In the genomic region with DNA sequence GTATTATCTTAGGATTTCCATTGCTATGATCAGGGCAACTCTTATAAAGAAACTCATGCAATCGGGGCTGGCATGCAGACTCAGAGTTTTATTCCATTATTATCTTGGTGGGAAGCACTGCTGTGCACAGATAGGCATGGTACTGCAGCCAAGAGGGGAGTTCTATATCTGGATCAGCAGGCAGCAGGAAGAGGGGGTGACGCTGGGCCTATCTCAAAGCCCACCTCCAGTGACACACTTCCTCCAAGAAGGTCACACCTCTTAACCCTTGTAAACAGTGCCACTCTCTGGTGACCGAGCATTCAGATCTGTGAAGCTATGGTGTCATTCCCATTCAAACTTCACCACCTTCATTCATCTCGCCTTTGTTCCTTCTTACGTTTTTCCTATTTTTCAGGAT, we compare ENCODE assay signal across 13 mouse cellular contexts.
A peak's percentile ranks its signal among the peaks of the same experiment; 100 is the strongest.
DNase-seq lines count a peak whose midpoint lies in the region; ATAC-seq lines count a peak whose summit lies in the region.
"Had no signal": no experiment of that assay in that cellular context is flagged by ENCODE, and none has a peak within 500 bp of the region (broad histone marks: within the 10 kb centered on the region; RNA-seq: fewer than 3 reads in every experiment).

No protein-coding gene starts in this region.

- H3K27ac ChIP-seq in heart, embryonic 11.5 days (ENCODE audit: low read depth, low read length) = no peak overlapping the region
- no peak overlapping the region for H3K27ac ChIP-seq in heart, embryonic 12.5 days (ENCODE audit: poor library complexity, severe bottlenecking)
- no peak overlapping the region for H3K27ac ChIP-seq in liver, embryonic 15.5 days (replicated peaks)
- H3K27ac ChIP-seq: neural tube, embryonic 12.5 days had no signal

- H3K4me1 ChIP-seq in heart, embryonic 11.5 days (ENCODE audit: control insufficient read depth, insufficient read depth, low read length) = 0 out of 2 replicates have a peak, but pooled peaks cover 3% of the 10 kb centered on the region
- H3K4me1 ChIP-seq in heart, embryonic 12.5 days (replicated peaks) = peaks cover 8% of the 10 kb centered on the region
- H3K4me1 ChIP-seq in liver, embryonic 15.5 days (replicated peaks) = no peaks in the 10 kb centered on the region
- H3K4me1 ChIP-seq: neural tube, embryonic 12.5 days had no signal

- peak; percentile 8 for DNase-seq in heart, adult 8-10 months (ENCODE audit: low spot score)
- no peak for DNase-seq in gastrocnemius, postnatal 14 days
- no peak for DNase-seq in urinary bladder, adult 2 months (ENCODE audit: low spot score)
- DNase-seq in left cerebral cortex, postnatal 14 days (ENCODE audit: low spot score in 2 of 2) = no peak
- DNase-seq: cerebellum, adult 18-20 months had no signal

- no peak overlapping the region for H3K4me3 ChIP-seq in heart, embryonic 11.5 days (ENCODE audit: low read depth, low read length)
- no peak overlapping the region for H3K4me3 ChIP-seq in heart, embryonic 12.5 days
- H3K4me3 ChIP-seq in liver, embryonic 15.5 days (replicated peaks) = no peak overlapping the region
- H3K4me3 ChIP-seq: erythroblast, embryonic 14.5 days; neural tube, embryonic 12.5 days had no signal

- H3K4me2 ChIP-seq in heart, embryonic 11.5 days = no peak overlapping the region
- H3K4me2 ChIP-seq in heart, embryonic 12.5 days = no peak overlapping the region
- H3K4me2 ChIP-seq in liver, embryonic 15.5 days = no peak overlapping the region
- H3K4me2 ChIP-seq: neural tube, embryonic 12.5 days had no signal

- H3K9ac ChIP-seq in heart, embryonic 11.5 days (ENCODE audit: low read depth, low read length) = no peak overlapping the region
- H3K9ac ChIP-seq in heart, embryonic 12.5 days = no peak overlapping the region
- no peak overlapping the region for H3K9ac ChIP-seq in liver, embryonic 15.5 days
- H3K9ac ChIP-seq: neural tube, embryonic 12.5 days had no signal

- H3K27me3 ChIP-seq in heart, embryonic 11.5 days (ENCODE audit: control insufficient read depth, insufficient read depth, low read length) = no peaks in the 10 kb centered on the region
- H3K27me3 ChIP-seq in heart, embryonic 12.5 days (replicated peaks) = no peaks in the 10 kb centered on the region
- H3K27me3 ChIP-seq in liver, embryonic 15.5 days = no peaks in the 10 kb centered on the region
- H3K27me3 ChIP-seq: neural tube, embryonic 12.5 days had no signal

- 39% methylated on average over 5 of the region's 5 CpGs for WGBS in heart, embryonic 11.5 days (ENCODE audit: insufficient replicate concordance)
- 46% methylated on average over 5 of the region's 5 CpGs for WGBS in heart, embryonic 12.5 days
- 33% methylated on average over 5 of the region's 5 CpGs for WGBS in liver, embryonic 15.5 days (ENCODE audit: insufficient replicate concordance)

- intact Hi-C loops in gastrocnemius, postnatal 14 days (cut with DNase I; ENCODE audit: low total_unique reads) = no loop called here
- intact Hi-C loops in left cerebral cortex, postnatal 14 days (cut with DNase I) = no loop called here

- ATAC-seq in heart, embryonic 11.5 days (replicated peaks; ENCODE audit: insufficient number of reproducible peaks, low FRiP score, low TSS enrichment) = no peak
- ATAC-seq in CD4-positive, CD25-positive, alpha-beta regulatory T cell, adult 4 months = peak; percentile 43
- ATAC-seq in heart, embryonic 12.5 days (ENCODE audit: insufficient number of reproducible peaks, low FRiP score) = peak; percentile 85; the same call in 1 of the 2 replicates
- 0 out of 2 replicates have a peak, but pooled peaks have one; percentile 47 for ATAC-seq in liver, embryonic 15.5 days (ENCODE audit: insufficient read depth)
- ATAC-seq: activated CD4-positive, CD25-positive, alpha-beta regulatory T cell, adult 4 months; intestine, embryonic 16.5 days had no signal

- H3K9me3 ChIP-seq in heart, embryonic 11.5 days (replicated peaks; ENCODE audit: control insufficient read depth, low read length) = no peaks in the 10 kb centered on the region
- H3K9me3 ChIP-seq in heart, embryonic 12.5 days (replicated peaks) = no peaks in the 10 kb centered on the region
- no peaks in the 10 kb centered on the region for H3K9me3 ChIP-seq in liver, embryonic 15.5 days (replicated peaks)
- H3K9me3 ChIP-seq: neural tube, embryonic 12.5 days had no signal

- H3K36me3 ChIP-seq in heart, embryonic 11.5 days (ENCODE audit: control insufficient read depth, insufficient read depth, low read length) = no peaks in the 10 kb centered on the region
- no peaks in the 10 kb centered on the region for H3K36me3 ChIP-seq in heart, embryonic 12.5 days
- H3K36me3 ChIP-seq in liver, embryonic 15.5 days (replicated peaks) = no peaks in the 10 kb centered on the region
- H3K36me3 ChIP-seq: neural tube, embryonic 12.5 days had no signal
